Mouse (Mus musculus) heart, embryonic 11.5 days (tissue): Measurements from ENCODE around the gene Umps. TPM values are rescaled to one million over a fixed set of nuclear protein-coding genes. Genes with fewer than 3 reads are reported as not detected.

Experiments used
- ATAC-seq: fragments of 200-750 bp; cut with Nextera tagmentation; replicated peaks from 2 replicates; pipeline ENCODE4 v1.8.0; 2017; ENCODE audit warnings: moderate library complexity; ENCODE audit not compliant: insufficient number of reproducible peaks, low FRiP score, low TSS enrichment
- H3K27ac ChIP-seq: fragments of 300-500 bp; sonication (generic); 2 replicates; pipeline ENCODE4 v1.5.1; 2014; ENCODE audit warnings: mild to moderate bottlenecking, low read depth, low read length
- H3K27me3 ChIP-seq: fragments of 300-500 bp; sonication (generic); 2 replicates; pipeline ENCODE4 v1.6.1; 2014; ENCODE audit warnings: mild to moderate bottlenecking, low read length, mixed read lengths; ENCODE audit not compliant: control insufficient read depth, insufficient read depth
- H3K36me3 ChIP-seq: fragments of 300-500 bp; sonication (generic); 2 replicates; pipeline ENCODE4 v1.6.1; 2014; ENCODE audit warnings: mild to moderate bottlenecking, low read length, moderate library complexity, mixed read lengths; ENCODE audit not compliant: control insufficient read depth, insufficient read depth
- H3K4me1 ChIP-seq: fragments of 300-500 bp; sonication (generic); 2 replicates; pipeline ENCODE4 v1.6.1; 2014; ENCODE audit warnings: low read length; ENCODE audit not compliant: control insufficient read depth, insufficient read depth
- H3K4me2 ChIP-seq: fragments of 300-500 bp; sonication (generic); 2 replicates; pipeline ENCODE4 v1.6.1; 2014; ENCODE audit warnings: mild to moderate bottlenecking, moderate library complexity
- H3K4me3 ChIP-seq: fragments of 300-500 bp; sonication (generic); 2 replicates; pipeline ENCODE4 v1.5.1; 2014; ENCODE audit warnings: low read depth, low read length
- H3K9ac ChIP-seq: fragments of 300-500 bp; sonication (generic); 2 replicates; pipeline ENCODE4 v1.6.1; 2014; ENCODE audit warnings: mild to moderate bottlenecking, low read depth, low read length, moderate library complexity
- H3K9me3 ChIP-seq: fragments of 300-500 bp; sonication (generic); replicated peaks from 2 replicates; pipeline ENCODE4 v1.6.1; 2016; ENCODE audit warnings: low read length; ENCODE audit not compliant: control insufficient read depth
- WGBS: fragments of 180-500 bp; shearing (Covaris S2); extraction: QIAGEN DNeasy Blood & Tissue Kit; methylation state at CpG from one replicate; pipeline ENCODE4 v1.1.7; 2014; ENCODE audit not compliant: insufficient replicate concordance; 5-methylcytosine and 5-hydroxymethylcytosine counted together
- polyA plus RNA-seq: library from polyadenylated mRNA; unstranded; fragments of >200 nt; fragmentation: Nextera tagmentation; extraction: Ambion mirVana; gene quantifications from 2 replicates; pipeline ENCODE4 v1.2.1, GENCODE M21; 2014

The Umps gene
- polyA plus RNA-seq, 1 experiment from 2014 or later: 43.0 TPM

- 85% methylated on average over 17 of the region's 17 CpGs for WGBS
- no peak for ATAC-seq
- no peak overlapping the region for H3K27ac ChIP-seq
- no peaks in the 10 kb centered on the region for H3K9me3 ChIP-seq
- H3K36me3 ChIP-seq: peaks cover 6% of the 10 kb centered on the region; the same call in 1 of the 2 replicates
- H3K27me3 ChIP-seq: no peaks in the 10 kb centered on the region
- no peak overlapping the region for H3K4me2 ChIP-seq
- H3K9ac ChIP-seq: no peak overlapping the region
- H3K4me3 ChIP-seq: no peak overlapping the region
- H3K4me1 ChIP-seq: peaks cover 21% of the 10 kb centered on the region
Observed at GRCm38 (mm10) chr16:33947664-33948571, 18.9 kb downstream of the Umps start.

- ATAC-seq: no peak
- H3K9me3 ChIP-seq: no peaks in the 10 kb centered on the region
- no peaks in the 10 kb centered on the region for H3K27me3 ChIP-seq
- H3K36me3 ChIP-seq: peaks cover 6% of the 10 kb centered on the region; the same call in 1 of the 2 replicates
- peaks cover 40% of the 10 kb centered on the region for H3K4me1 ChIP-seq
- no peak overlapping the region for H3K4me2 ChIP-seq
- 63% methylated on average over 7 of the region's 7 CpGs for WGBS
- no peak overlapping the region for H3K4me3 ChIP-seq
- no peak overlapping the region for H3K9ac ChIP-seq
- no peak overlapping the region for H3K27ac ChIP-seq
Observed at GRCm38 (mm10) chr16:33946021-33946420, 20.8 kb downstream of the Umps start.

- no peak overlapping the region for H3K4me2 ChIP-seq
- no peak for ATAC-seq
- WGBS: 16% methylated on average over 6 of the region's 6 CpGs
- peak overlapping the region; percentile 36; the same call in 1 of the 2 replicates for H3K9ac ChIP-seq
- no peaks in the 10 kb centered on the region for H3K27me3 ChIP-seq
- no peak overlapping the region for H3K4me3 ChIP-seq
- no peaks in the 10 kb centered on the region for H3K9me3 ChIP-seq
- peaks cover 50% of the 10 kb centered on the region for H3K4me1 ChIP-seq
- peak overlapping the region; percentile 31; the same call in 1 of the 2 replicates for H3K27ac ChIP-seq
- H3K36me3 ChIP-seq: peaks cover 6% of the 10 kb centered on the region; the same call in 1 of the 2 replicates
Observed at GRCm38 (mm10) chr16:33944772-33945171, 22.1 kb downstream of the Umps start.

GRCm38 (mm10) chr16:33944126-33944525, 22.7 kb downstream of the Umps start:
- Histone ChIP-seq H3K27ac (no peak overlapping the region), H3K27me3 (no peaks in the 10 kb centered on the region), H3K4me1 (peaks cover 57% of the 10 kb centered on the region), H3K4me3 (no peak overlapping the region), H3K9me3 (no peaks in the 10 kb centered on the region), H3K36me3 (peaks cover 6% of the 10 kb centered on the region; the same call in 1 of the 2 replicates), H3K4me2 (no peak overlapping the region), H3K9ac (no peak overlapping the region)
- WGBS: 83% methylated on average over 4 of the region's 4 CpGs
- no peak for ATAC-seq

- Histone ChIP-seq H3K27me3 (no peaks in the 10 kb centered on the region), H3K4me1 (peaks cover 64% of the 10 kb centered on the region), H3K9ac (no peak overlapping the region), H3K36me3 (0 out of 2 replicates have a peak, but pooled peaks cover 1% of the 10 kb centered on the region), H3K4me2 (no peak overlapping the region), H3K4me3 (no peak overlapping the region), H3K9me3 (no peaks in the 10 kb centered on the region), H3K27ac (no peak overlapping the region)
- 85% methylated on average over 6 of the region's 6 CpGs for WGBS
- no peak for ATAC-seq
Observed at GRCm38 (mm10) chr16:33943388-33943787, 23.4 kb downstream of the Umps start.

- no peaks in the 10 kb centered on the region for H3K27me3 ChIP-seq
- H3K4me2 ChIP-seq: no peak overlapping the region
- peaks cover 74% of the 10 kb centered on the region for H3K4me1 ChIP-seq
- no peak overlapping the region; the same call in 1 of the 2 replicates for H3K9ac ChIP-seq
- no peak for ATAC-seq
- H3K27ac ChIP-seq: peak overlapping the region; percentile 74; the same call in 1 of the 2 replicates
- H3K9me3 ChIP-seq: no peaks in the 10 kb centered on the region
- H3K36me3 ChIP-seq: no peaks in the 10 kb centered on the region
- WGBS: 50% methylated on average over 11 of the region's 11 CpGs
- no peak overlapping the region for H3K4me3 ChIP-seq
Observed at GRCm38 (mm10) chr16:33942341-33942740, 24.5 kb downstream of the Umps start.

GRCm38 (mm10) chr16:33941271-33941781, 25.5 kb downstream of the Umps start:
- no peaks in the 10 kb centered on the region for H3K9me3 ChIP-seq
- peak overlapping the region; percentile 74 for H3K27ac ChIP-seq
- peak; percentile 47; the same call in 1 of the 2 replicates for ATAC-seq
- H3K36me3 ChIP-seq: no peaks in the 10 kb centered on the region
- H3K9ac ChIP-seq: peak overlapping the region; percentile 4; the same call in 1 of the 2 replicates
- WGBS: 11% methylated on average over 11 of the region's 11 CpGs
- H3K27me3 ChIP-seq: no peaks in the 10 kb centered on the region
- no peak overlapping the region for H3K4me3 ChIP-seq
- H3K4me1 ChIP-seq: peaks cover 80% of the 10 kb centered on the region
- H3K4me2 ChIP-seq: no peak overlapping the region; the same call in 1 of the 2 replicates

GRCm38 (mm10) chr16:33940095-33940494, 26.7 kb downstream of the Umps start:
- H3K9me3 ChIP-seq: no peaks in the 10 kb centered on the region
- H3K27ac ChIP-seq: 0 out of 2 replicates have a peak overlapping the region, but pooled peaks have one; percentile 78
- H3K4me2 ChIP-seq: no peak overlapping the region
- no peaks in the 10 kb centered on the region for H3K36me3 ChIP-seq
- no peak overlapping the region for H3K9ac ChIP-seq
- H3K4me3 ChIP-seq: no peak overlapping the region
- H3K4me1 ChIP-seq: peaks cover 72% of the 10 kb centered on the region
- WGBS: 85% methylated on average over 5 of the region's 5 CpGs
- H3K27me3 ChIP-seq: no peaks in the 10 kb centered on the region
- no peak for ATAC-seq
